Mouse (Mus musculus) heart, embryonic 15.5 days (tissue): ENCODE data around the gene Ccdc187. TPM values are rescaled to one million over a fixed set of nuclear protein-coding genes. Genes with fewer than 3 reads are reported as not detected.

Experiments used
- polyA plus RNA-seq: library from polyadenylated mRNA; unstranded; fragments of >200 nt; fragmentation: Nextera tagmentation; extraction: Ambion mirVana; gene quantifications from 2 replicates; pipeline ENCODE4 v1.2.1, GENCODE M21; 2015

Gene Ccdc187
- polyA plus RNA-seq, 1 experiment from 2014 or later: 0.08 TPM

Other genes with a start within 250 kb of the Ccdc187 start
- 5.2 and 8.0 TPM in 2 replicates for gene Nacc2, start 171.3 kb downstream of the Ccdc187 start, polyA plus RNA-seq
- not detected in 2 replicates for gene Lhx3, start 86.3 kb downstream of the Ccdc187 start, polyA plus RNA-seq
- 8.8 and 14.3 TPM in 2 replicates for gene Qsox2, start 57.0 kb downstream of the Ccdc187 start, polyA plus RNA-seq
- gene Gpsm1, start 21.0 kb upstream of the Ccdc187 start, polyA plus RNA-seq: 64.4 and 71.6 TPM in 2 replicates
- gene Dnlz, start 57.6 kb upstream of the Ccdc187 start, polyA plus RNA-seq: 22.1 and 27.9 TPM in 2 replicates
- gene Card9, start 66.4 kb upstream of the Ccdc187 start, polyA plus RNA-seq: 0.60 and 1.7 TPM in 2 replicates
- 16.8 and 19.6 TPM in 2 replicates for gene Snapc4, start 86.1 kb upstream of the Ccdc187 start, polyA plus RNA-seq
- gene Entr1, start 94.8 kb upstream of the Ccdc187 start, polyA plus RNA-seq: 72.3 and 82.9 TPM in 2 replicates
- 103 and 111 TPM in 2 replicates for gene Pmpca, start 94.8 kb upstream of the Ccdc187 start, polyA plus RNA-seq
- 14.3 and 16.7 TPM in 2 replicates for gene Inpp5e, start 114.6 kb upstream of the Ccdc187 start, polyA plus RNA-seq
- 10.5 and 14.5 TPM in 2 replicates for gene Sec16a, start 150.7 kb upstream of the Ccdc187 start, polyA plus RNA-seq
- 10.8 and 24.2 TPM in 2 replicates for gene Notch1, start 222.1 kb upstream of the Ccdc187 start, polyA plus RNA-seq